Mouse (Mus musculus): ENCODE results near the gene Dnah7c.
A peak's percentile ranks its signal among the peaks of the same experiment; 100 is the strongest.
"Not testable (repeated sequence)": the region's sequence is repeated elsewhere in the genome, so short reads cannot be mapped to it uniquely, and the experiment has no call there.

Dnah7c gene

GRCm38 (mm10) chr1:46425137-46425925 lies at the start of gene Dnah7c:
Dnah7c (plus strand) TSS chr1:46425592.
- DNase-seq (ENCODE audit: low spot score): no peak

GRCm38 (mm10) chr1:46380641-46381040 lies 44.8 kb upstream of the Dnah7c start:
- DNase-seq (ENCODE audit: low spot score): not testable (repeated sequence)

- not testable (repeated sequence) for DNase-seq (ENCODE audit: low spot score)
Observed at GRCm38 (mm10) chr1:46394681-46395297, 30.6 kb upstream of the Dnah7c start.

- no peak for DNase-seq (ENCODE audit: low spot score)
Observed at GRCm38 (mm10) chr1:46408324-46409115, 16.9 kb upstream of the Dnah7c start.

- DNase-seq (ENCODE audit: low spot score): not testable (repeated sequence)
Observed at GRCm38 (mm10) chr1:46414798-46415197, 10.6 kb upstream of the Dnah7c start.

GRCm38 (mm10) chr1:46416946-46417345 lies 8.4 kb upstream of the Dnah7c start:
- DNase-seq (ENCODE audit: low spot score): not testable (repeated sequence)

- peak; percentile 11 for DNase-seq (ENCODE audit: low spot score)
Observed at GRCm38 (mm10) chr1:46418966-46419365, 6.4 kb upstream of the Dnah7c start.

- DNase-seq (ENCODE audit: low spot score): no peak
Observed at GRCm38 (mm10) chr1:46428401-46428800, 3.0 kb downstream of the Dnah7c start.

GRCm38 (mm10) chr1:46514671-46515070 lies 89.3 kb downstream of the Dnah7c start:
- not testable (repeated sequence) for DNase-seq (ENCODE audit: low spot score)

- DNase-seq (ENCODE audit: low spot score): no peak
Observed at GRCm38 (mm10) chr1:46521032-46521431, 95.6 kb downstream of the Dnah7c start.

GRCm38 (mm10) chr1:46526537-46526936 lies 101.1 kb downstream of the Dnah7c start:
- not testable (repeated sequence) for DNase-seq (ENCODE audit: low spot score)

- no peak for DNase-seq (ENCODE audit: low spot score)
Observed at GRCm38 (mm10) chr1:46544812-46545421, 119.5 kb downstream of the Dnah7c start.

- DNase-seq (ENCODE audit: low spot score): peak; percentile 38
Observed at GRCm38 (mm10) chr1:46580385-46580784, 155.0 kb downstream of the Dnah7c start.

- not testable (repeated sequence) for DNase-seq (ENCODE audit: low spot score)
Observed at GRCm38 (mm10) chr1:46593826-46594225, 168.4 kb downstream of the Dnah7c start.

GRCm38 (mm10) chr1:46596343-46596742 lies 171.0 kb downstream of the Dnah7c start:
- DNase-seq (ENCODE audit: low spot score): not testable (repeated sequence)

GRCm38 (mm10) chr1:46620331-46620730 lies 194.9 kb downstream of the Dnah7c start:
- DNase-seq (ENCODE audit: low spot score): no peak

GRCm38 (mm10) chr1:46625914-46626313 lies 200.5 kb downstream of the Dnah7c start:
- DNase-seq (ENCODE audit: low spot score): not testable (repeated sequence)

GRCm38 (mm10) chr1:46649821-46650220 lies 224.4 kb downstream of the Dnah7c start:
- not testable (repeated sequence) for DNase-seq (ENCODE audit: low spot score)

GRCm38 (mm10) chr1:46652721-46653120 lies 227.3 kb downstream of the Dnah7c start:
- DNase-seq (ENCODE audit: low spot score): not testable (repeated sequence)

GRCm38 (mm10) chr1:46724810-46725209 lies 299.4 kb downstream of the Dnah7c start:
- DNase-seq (ENCODE audit: low spot score): not testable (repeated sequence)

GRCm38 (mm10) chr1:46725266-46725665 lies 299.9 kb downstream of the Dnah7c start:
- DNase-seq (ENCODE audit: low spot score): no peak

GRCm38 (mm10) chr1:46725719-46726118 lies 300.3 kb downstream of the Dnah7c start:
- DNase-seq (ENCODE audit: low spot score): peak; percentile 8

All from layer of hippocampus, adult 11-12 months (tissue).